24 mouse cellular contexts compared by ENCODE assay signal in genomic region chr4:153616058-153616457, GRCm38 (mm10).
DNase-seq lines count a peak whose midpoint lies in the region; ATAC-seq and TF ChIP-seq lines count a peak whose summit lies in the region.
"Had no signal": no experiment of that assay in that cellular context is flagged by ENCODE, and none has a peak within 500 bp of the region (broad histone marks: within the 10 kb centered on the region; RNA-seq: fewer than 3 reads in every experiment).

No protein-coding gene starts in this region.

- DNase-seq in hindbrain, postnatal 0 days (ENCODE audit: low spot score), result peak; percentile 46
- peak; percentile 17 to 32 for DNase-seq in layer of hippocampus, adult 8-10 months (ENCODE audit: low spot score in 2 of 2)
- DNase-seq in telencephalon, adult 2 months (ENCODE audit: low read depth, low spot score), result peak; percentile 45
- DNase-seq: adrenal gland, postnatal 25 days; cerebellum, adult 11 months; gastrocnemius, postnatal 25 days; heart, adult 18-20 months; heart, postnatal 10 days; kidney, adult 11 months; kidney, postnatal 4 days; liver had no signal

- H3K4me1 ChIP-seq in hindbrain, postnatal 0 days (ENCODE audit: insufficient read depth, low read length), result no peaks in the 10 kb centered on the region
- no peaks in the 10 kb centered on the region for H3K4me1 ChIP-seq in hindbrain, embryonic 12.5 days
- no peaks in the 10 kb centered on the region for H3K4me1 ChIP-seq in megakaryocyte, embryonic 14.5 days
- H3K4me1 ChIP-seq: embryonic facial prominence, embryonic 10.5 days; forebrain, embryonic 13.5 days; heart, embryonic 12.5 days; limb, embryonic 10.5 days; liver, embryonic 15.5 days; lung, embryonic 15.5 days had no signal

- no peaks in the 10 kb centered on the region for H3K27me3 ChIP-seq in hindbrain, postnatal 0 days (ENCODE audit: insufficient read depth, low read length)
- no peaks in the 10 kb centered on the region for H3K27me3 ChIP-seq in hindbrain, embryonic 12.5 days
- no peaks in the 10 kb centered on the region for H3K27me3 ChIP-seq in megakaryocyte, embryonic 14.5 days (replicated peaks)
- H3K27me3 ChIP-seq: forebrain, embryonic 13.5 days; heart, embryonic 12.5 days; liver, embryonic 15.5 days; lung, embryonic 15.5 days had no signal

- H3K9me3 ChIP-seq in hindbrain, postnatal 0 days (ENCODE audit: low read length), result 0 out of 2 replicates have a peak, but pooled peaks cover 3% of the 10 kb centered on the region
- H3K9me3 ChIP-seq in hindbrain, embryonic 12.5 days (replicated peaks), result no peaks in the 10 kb centered on the region
- peaks cover 88% of the 10 kb centered on the region for H3K9me3 ChIP-seq in megakaryocyte, embryonic 14.5 days
- H3K9me3 ChIP-seq: limb, embryonic 10.5 days; liver, embryonic 15.5 days; lung, embryonic 15.5 days had no signal

- H3K4me2 ChIP-seq in hindbrain, postnatal 0 days (ENCODE audit: low read depth, low read length), result no peak overlapping the region
- H3K4me2 ChIP-seq in hindbrain, embryonic 12.5 days (replicated peaks), result no peak overlapping the region
- H3K4me2 ChIP-seq: forebrain, embryonic 13.5 days; heart, embryonic 12.5 days; liver, embryonic 15.5 days; lung, embryonic 15.5 days; midbrain, embryonic 11.5 days had no signal

- TF ChIP-seq CTCF in hindbrain, postnatal 0 days (IDR thresholded peaks at IDR 0.05; ENCODE audit: low read depth), result no peak

- no peak for ATAC-seq in hindbrain, postnatal 0 days
- ATAC-seq in hindbrain, embryonic 12.5 days (ENCODE audit: low FRiP score), result no peak
- no peak for ATAC-seq in megakaryocyte, adult 5-6 weeks (ENCODE audit: poor library complexity, severe bottlenecking)
- ATAC-seq in monocyte, adult 5-6 weeks (replicated peaks; ENCODE audit: insufficient number of reproducible peaks, low FRiP score, low TSS enrichment, poor library complexity, severe bottlenecking), result no peak
- ATAC-seq: forebrain, embryonic 13.5 days had no signal

- no peak overlapping the region for H3K9ac ChIP-seq in hindbrain, postnatal 0 days (replicated peaks; ENCODE audit: low read length)
- no peak overlapping the region for H3K9ac ChIP-seq in hindbrain, embryonic 12.5 days
- H3K9ac ChIP-seq: forebrain, embryonic 13.5 days; heart, embryonic 12.5 days; liver, embryonic 15.5 days; lung, embryonic 15.5 days had no signal

- no peak overlapping the region for H3K4me3 ChIP-seq in hindbrain, postnatal 0 days (ENCODE audit: low read length)
- H3K4me3 ChIP-seq in hindbrain, embryonic 12.5 days, result no peak overlapping the region
- H3K4me3 ChIP-seq in megakaryocyte, embryonic 14.5 days (replicated peaks), result peak overlapping the region; percentile 10
- H3K4me3 ChIP-seq: embryonic facial prominence, embryonic 10.5 days; forebrain, embryonic 13.5 days; heart, embryonic 12.5 days; hindbrain, embryonic 10.5 days; limb, embryonic 10.5 days; liver, embryonic 15.5 days; lung, embryonic 15.5 days had no signal

- WGBS in hindbrain, postnatal 0 days, result 49% methylated on average over 8 of the region's 8 CpGs
- 77% methylated on average over 8 of the region's 8 CpGs for WGBS in hindbrain, embryonic 12.5 days

- no peaks in the 10 kb centered on the region for H3K36me3 ChIP-seq in hindbrain, postnatal 0 days (ENCODE audit: insufficient read depth, low read length)
- no peaks in the 10 kb centered on the region for H3K36me3 ChIP-seq in hindbrain, embryonic 12.5 days
- H3K36me3 ChIP-seq in megakaryocyte, embryonic 14.5 days (replicated peaks; ENCODE audit: low read length), result no peaks in the 10 kb centered on the region
- H3K36me3 ChIP-seq: embryonic facial prominence, embryonic 10.5 days; heart, embryonic 12.5 days; hindbrain, embryonic 10.5 days; limb, embryonic 10.5 days; liver, embryonic 15.5 days; lung, embryonic 15.5 days had no signal

- H3K27ac ChIP-seq in hindbrain, postnatal 0 days, result no peak overlapping the region
- H3K27ac ChIP-seq in hindbrain, embryonic 12.5 days, result no peak overlapping the region
- H3K27ac ChIP-seq: embryonic facial prominence, embryonic 10.5 days; forebrain, embryonic 13.5 days; hindbrain, embryonic 10.5 days; limb, embryonic 10.5 days; liver, embryonic 15.5 days; lung, embryonic 15.5 days; macrophage had no signal
